Mouse (Mus musculus) cerebellum, adult 2 months (tissue): ENCODE results near the gene Rbms3.

ENCODE experiments used
- CTCF ChIP-seq: fragments of 200-500 bp; IDR thresholded peaks from 2 replicates; pipeline ENCODE4 v1.5.1; 2011; ENCODE audit warnings: low read depth, mild to moderate bottlenecking, control low read depth, low read length, moderate library complexity, borderline replicate concordance; ENCODE audit not compliant: insufficient read depth
- POLR2A ChIP-seq: fragments of 200-500 bp; IDR thresholded peaks from 2 replicates; pipeline ENCODE4 v1.6.1; 2011; ENCODE audit warnings: low read length, control low read depth, borderline replicate concordance; ENCODE audit not compliant: insufficient read depth

DNA sequence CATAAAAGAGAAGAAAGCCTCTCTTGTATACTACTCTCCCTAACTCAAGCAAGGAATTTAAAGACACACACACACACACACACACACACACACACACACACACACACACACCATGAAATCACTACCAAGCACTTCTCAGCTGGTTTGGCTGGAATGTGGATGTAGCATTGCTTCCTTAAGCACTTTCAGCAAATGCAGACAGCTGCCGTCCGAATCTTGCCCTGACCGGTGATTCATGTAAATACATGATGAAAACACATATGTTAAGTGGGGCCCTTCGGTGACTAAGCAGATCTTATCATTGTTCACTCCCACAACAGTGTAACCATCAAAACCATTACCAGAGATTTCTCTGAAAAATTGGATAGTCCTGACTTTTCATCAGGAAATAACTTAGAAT, 688.6 kb downstream of the Rbms3 start:
- no peak for TF ChIP-seq POLR2A
- no peak for TF ChIP-seq CTCF
